Mouse (Mus musculus): ENCODE measurements around the gene Spag6. TPM values are rescaled to one million over a fixed set of nuclear protein-coding genes. Genes with fewer than 3 reads are reported as not detected.

The Spag6 gene
- polyA plus RNA-seq, 1 experiment from 2014 or later, result not detected

DNA sequence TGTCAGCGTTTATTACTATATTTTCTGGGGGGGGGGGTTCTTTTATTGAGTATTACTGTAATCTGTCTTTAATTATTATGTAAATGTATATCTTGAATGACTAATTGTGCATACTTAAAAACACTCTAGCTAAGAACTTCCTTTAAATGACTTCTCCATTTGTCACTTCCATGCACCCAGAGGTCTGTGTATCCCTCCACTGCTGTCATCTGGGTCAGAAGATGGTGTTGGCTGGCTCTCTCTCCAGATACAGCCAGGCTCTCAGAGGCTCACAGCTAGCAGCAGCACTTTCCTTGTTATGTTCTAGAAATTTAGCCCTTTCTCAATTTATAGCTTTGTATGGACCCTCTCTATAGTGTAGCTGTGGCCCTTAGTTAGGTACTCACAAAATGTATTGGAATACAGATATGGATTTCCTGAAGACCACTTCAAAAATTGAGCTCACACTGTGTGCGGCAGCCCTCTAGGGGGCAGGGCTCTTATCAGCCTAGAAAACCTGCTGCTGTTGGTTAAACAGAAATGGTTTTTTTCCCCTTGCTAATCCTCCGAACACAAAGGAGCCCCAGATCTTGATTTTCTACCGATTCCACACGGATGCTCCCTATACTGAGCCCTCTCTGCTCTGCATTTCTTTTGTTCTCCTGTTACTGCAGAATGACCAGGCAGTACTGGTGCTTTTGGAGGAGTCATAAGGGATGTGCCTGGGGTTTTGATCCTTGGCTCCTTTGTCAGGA is 40.7 kb downstream of the Spag6 start:
- TF ChIP-seq CTCF (IDR thresholded peaks at IDR 0.05; ENCODE audit: low read depth), result peak; percentile 22; the same call in 1 of the 2 replicates
- Histone ChIP-seq H3K36me3 (ENCODE audit: control insufficient read depth, insufficient read depth) (no peaks in the 10 kb centered on the region), H3K9ac (ENCODE audit: low read depth, low read length) (no peak overlapping the region), H3K4me2 (replicated peaks; ENCODE audit: low read depth) (no peak overlapping the region), H3K4me3 (ENCODE audit: low read depth, low read length) (no peak overlapping the region), H3K27ac (ENCODE audit: low read depth, low read length) (no peak overlapping the region), H3K27me3 (replicated peaks; ENCODE audit: control insufficient read depth, insufficient read depth, low read length) (no peaks in the 10 kb centered on the region), H3K4me1 (replicated peaks; ENCODE audit: control insufficient read depth, insufficient read depth, low read length) (no peaks in the 10 kb centered on the region), H3K9me3 (ENCODE audit: control insufficient read depth) (no peaks in the 10 kb centered on the region)
- 40% methylated on average over 5 of the region's 5 CpGs for WGBS
- no peak for ATAC-seq

DNA sequence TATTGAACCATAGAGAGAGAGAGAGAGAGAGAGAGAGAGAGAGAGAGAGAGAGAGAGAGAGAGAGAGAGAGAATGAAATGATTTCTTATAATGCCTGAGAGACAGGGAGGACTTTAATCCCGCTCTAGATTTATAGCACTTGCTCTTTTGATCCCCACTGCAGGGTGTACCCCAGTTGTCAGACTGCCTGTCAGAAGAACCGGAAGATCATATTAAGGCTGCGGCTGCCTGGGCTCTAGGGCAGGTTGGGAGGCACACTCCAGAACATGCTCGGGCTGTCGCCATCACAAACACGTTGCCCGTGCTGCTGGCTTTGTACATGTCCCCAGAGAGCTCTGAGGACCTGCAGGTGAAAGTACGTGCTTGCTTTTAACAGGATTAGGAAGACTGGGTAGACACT is 43.2 kb downstream of the Spag6 start:
- H3K27me3 ChIP-seq (replicated peaks; ENCODE audit: control insufficient read depth, insufficient read depth, low read length), result no peaks in the 10 kb centered on the region
- no peaks in the 10 kb centered on the region for H3K9me3 ChIP-seq (ENCODE audit: control insufficient read depth)
- no peak for TF ChIP-seq CTCF (IDR thresholded peaks at IDR 0.05; ENCODE audit: low read depth)
- no peak overlapping the region for H3K9ac ChIP-seq (ENCODE audit: low read depth, low read length)
- no peaks in the 10 kb centered on the region for H3K36me3 ChIP-seq (ENCODE audit: control insufficient read depth, insufficient read depth)
- WGBS, result 40% methylated on average over 8 of the region's 8 CpGs
- H3K4me1 ChIP-seq (replicated peaks; ENCODE audit: control insufficient read depth, insufficient read depth, low read length), result no peaks in the 10 kb centered on the region
- peak overlapping the region; percentile 39 for H3K4me2 ChIP-seq (replicated peaks; ENCODE audit: low read depth)
- H3K4me3 ChIP-seq (ENCODE audit: low read depth, low read length), result no peak overlapping the region
- peak; percentile 78 for ATAC-seq
- no peak overlapping the region for H3K27ac ChIP-seq (ENCODE audit: low read depth, low read length)

- ATAC-seq, result no peak
- H3K4me2 ChIP-seq (replicated peaks; ENCODE audit: low read depth), result no peak overlapping the region
- no peak for TF ChIP-seq CTCF (IDR thresholded peaks at IDR 0.05; ENCODE audit: low read depth)
- no peaks in the 10 kb centered on the region for H3K36me3 ChIP-seq (ENCODE audit: control insufficient read depth, insufficient read depth)
- no peak overlapping the region for H3K4me3 ChIP-seq (ENCODE audit: low read depth, low read length)
- no peak overlapping the region for H3K27ac ChIP-seq (ENCODE audit: low read depth, low read length)
- WGBS, result 50% methylated on average over 2 of the region's 2 CpGs
- H3K9me3 ChIP-seq (ENCODE audit: control insufficient read depth), result no peaks in the 10 kb centered on the region
- no peak overlapping the region for H3K9ac ChIP-seq (ENCODE audit: low read depth, low read length)
- no peaks in the 10 kb centered on the region for H3K27me3 ChIP-seq (replicated peaks; ENCODE audit: control insufficient read depth, insufficient read depth, low read length)
- no peaks in the 10 kb centered on the region for H3K4me1 ChIP-seq (replicated peaks; ENCODE audit: control insufficient read depth, insufficient read depth, low read length)
Observed at GRCm38 (mm10) chr2:18739216-18739615, 45.4 kb downstream of the Spag6 start.

DNA sequence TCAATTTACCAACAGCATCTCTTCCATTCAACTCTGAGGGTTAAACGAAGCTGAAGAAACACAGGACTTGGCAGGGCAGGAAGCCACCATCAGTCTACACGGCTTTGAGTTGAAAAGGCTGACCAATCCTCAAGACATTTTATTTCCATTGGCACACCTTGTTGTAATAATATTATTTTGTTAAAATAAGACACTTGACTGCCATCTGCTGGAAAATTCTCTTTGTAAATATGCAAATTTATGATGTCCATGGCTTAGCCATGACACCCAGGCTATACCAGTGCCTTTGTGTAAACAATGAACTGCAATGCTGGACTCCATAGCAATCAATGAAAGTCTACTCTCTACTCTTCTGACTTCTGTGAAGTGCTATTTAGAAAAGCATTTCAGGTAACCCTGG is 62.3 kb downstream of the Spag6 start:
- Histone ChIP-seq H3K27ac (ENCODE audit: low read depth, low read length) (no peak overlapping the region), H3K27me3 (replicated peaks; ENCODE audit: control insufficient read depth, insufficient read depth, low read length) (no peaks in the 10 kb centered on the region), H3K4me3 (ENCODE audit: low read depth, low read length) (no peak overlapping the region), H3K4me1 (replicated peaks; ENCODE audit: control insufficient read depth, insufficient read depth, low read length) (no peaks in the 10 kb centered on the region), H3K36me3 (ENCODE audit: control insufficient read depth, insufficient read depth) (no peaks in the 10 kb centered on the region), H3K9ac (ENCODE audit: low read depth, low read length) (no peak overlapping the region), H3K4me2 (replicated peaks; ENCODE audit: low read depth) (no peak overlapping the region), H3K9me3 (ENCODE audit: control insufficient read depth) (no peaks in the 10 kb centered on the region)
- TF ChIP-seq CTCF (IDR thresholded peaks at IDR 0.05; ENCODE audit: low read depth), result peak; percentile 38; the same call in 1 of the 2 replicates
- ATAC-seq, result no peak
- 55% methylated on average over 2 of the region's 2 CpGs for WGBS

DNA sequence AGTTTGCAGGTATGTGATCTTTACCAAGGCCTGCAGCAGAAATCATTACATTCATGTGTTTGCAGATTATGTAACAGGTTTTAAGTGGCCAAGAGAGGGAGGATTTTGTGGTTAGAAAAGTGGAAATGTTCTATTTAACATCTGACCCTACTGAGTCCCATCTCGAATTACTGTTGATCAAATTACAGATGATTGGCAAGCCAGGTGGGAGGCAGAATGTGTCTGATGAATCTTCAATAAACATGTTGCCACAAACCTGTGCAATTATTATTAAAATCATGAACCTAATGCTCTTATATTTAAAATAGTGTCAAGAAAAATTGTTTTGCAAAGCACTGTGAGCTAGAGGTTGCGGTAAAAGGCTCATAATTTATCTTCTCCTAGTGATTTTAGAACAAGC is 71.0 kb downstream of the Spag6 start:
- H3K4me1 ChIP-seq (replicated peaks; ENCODE audit: control insufficient read depth, insufficient read depth, low read length), result no peaks in the 10 kb centered on the region
- no peak overlapping the region for H3K27ac ChIP-seq (ENCODE audit: low read depth, low read length)
- no peak overlapping the region for H3K4me3 ChIP-seq (ENCODE audit: low read depth, low read length)
- ATAC-seq, result no peak
- TF ChIP-seq CTCF (IDR thresholded peaks at IDR 0.05; ENCODE audit: low read depth), result no peak
- H3K9me3 ChIP-seq (ENCODE audit: control insufficient read depth), result no peaks in the 10 kb centered on the region
- H3K27me3 ChIP-seq (replicated peaks; ENCODE audit: control insufficient read depth, insufficient read depth, low read length), result no peaks in the 10 kb centered on the region
- H3K4me2 ChIP-seq (replicated peaks; ENCODE audit: low read depth), result no peak overlapping the region
- 83% methylated on average over 2 of the region's 2 CpGs for WGBS
- no peaks in the 10 kb centered on the region for H3K36me3 ChIP-seq (ENCODE audit: control insufficient read depth, insufficient read depth)
- H3K9ac ChIP-seq (ENCODE audit: low read depth, low read length), result no peak overlapping the region

GRCm38 (mm10) chr2:18765481-18766249 is 71.8 kb downstream of the Spag6 start:
- no peaks in the 10 kb centered on the region for H3K9me3 ChIP-seq (ENCODE audit: control insufficient read depth)
- peak; percentile 38 for ATAC-seq
- peak overlapping the region; percentile 94 for H3K27ac ChIP-seq (ENCODE audit: low read depth, low read length)
- H3K36me3 ChIP-seq (ENCODE audit: control insufficient read depth, insufficient read depth), result no peaks in the 10 kb centered on the region
- no peak for TF ChIP-seq CTCF (IDR thresholded peaks at IDR 0.05; ENCODE audit: low read depth)
- H3K4me1 ChIP-seq (replicated peaks; ENCODE audit: control insufficient read depth, insufficient read depth, low read length), result no peaks in the 10 kb centered on the region
- peak overlapping the region; percentile 70 for H3K4me2 ChIP-seq (replicated peaks; ENCODE audit: low read depth)
- peak overlapping the region; percentile 64 for H3K4me3 ChIP-seq (ENCODE audit: low read depth, low read length)
- WGBS, result 15% methylated on average over 12 of the region's 12 CpGs
- H3K9ac ChIP-seq (ENCODE audit: low read depth, low read length), result peak overlapping the region; percentile 63
- no peaks in the 10 kb centered on the region for H3K27me3 ChIP-seq (replicated peaks; ENCODE audit: control insufficient read depth, insufficient read depth, low read length)
